Mouse (Mus musculus) ovary, postnatal 10 days (tissue): Measurements from ENCODE around the gene Sox10.

Experiments
- DNase-seq: peaks from one replicate; pipeline ENCODE4 v3.0.0; 2022; ENCODE audit warnings: low spot score

The Sox10 gene

DNA sequence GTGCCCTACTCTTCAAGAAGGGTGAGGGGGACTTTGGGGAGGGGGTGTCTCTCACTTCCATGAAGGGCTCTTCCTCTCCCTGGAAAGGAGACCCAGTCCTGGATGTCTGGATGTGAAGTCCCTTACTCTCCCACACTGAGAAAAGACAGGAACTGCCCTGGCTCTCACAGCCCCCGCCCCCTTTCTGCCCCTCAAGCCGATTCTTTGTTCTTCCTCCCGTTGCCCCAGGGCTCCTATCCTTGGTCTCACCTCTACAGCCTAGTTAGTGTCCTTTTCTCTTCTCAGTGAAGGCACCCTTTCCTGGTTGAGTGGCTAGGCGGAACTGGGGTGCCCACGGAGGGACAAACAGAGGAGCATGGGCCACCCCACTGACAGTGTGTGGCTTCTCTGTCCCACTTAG is at the start of gene Sox10:
Gene Sox10, minus strand, starts transcription at position 101 of the 400 bp plus-strand sequence.
- DNase-seq, result no peak

DNA sequence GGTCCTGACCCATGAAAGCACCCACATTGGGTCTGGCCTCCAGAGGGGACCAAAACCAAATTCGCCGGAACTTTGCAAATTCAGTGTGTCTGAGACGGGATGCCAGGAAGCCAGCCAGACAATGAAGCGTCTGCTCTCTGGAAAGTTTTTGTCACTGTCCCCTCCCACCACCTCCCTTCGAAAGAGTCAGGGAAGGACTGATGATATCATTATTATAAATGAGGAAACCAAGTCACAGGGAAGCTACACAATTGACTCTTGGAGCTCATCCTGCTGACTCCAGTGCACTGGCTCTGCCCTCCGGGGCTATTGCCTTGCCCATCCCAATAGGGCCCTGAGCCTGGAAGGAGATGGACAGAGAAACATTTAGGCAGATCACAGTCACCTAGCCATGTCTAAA is 48.6 kb upstream of the Sox10 start:
- no peak for DNase-seq

- no peak for DNase-seq
These were observed 47.9 kb upstream of the Sox10 start for GRCm38 (mm10) chr15:79212750-79213446.

- DNase-seq, result no peak
These were observed 45.3 kb upstream of the Sox10 start for GRCm38 (mm10) chr15:79210357-79210756.

DNA sequence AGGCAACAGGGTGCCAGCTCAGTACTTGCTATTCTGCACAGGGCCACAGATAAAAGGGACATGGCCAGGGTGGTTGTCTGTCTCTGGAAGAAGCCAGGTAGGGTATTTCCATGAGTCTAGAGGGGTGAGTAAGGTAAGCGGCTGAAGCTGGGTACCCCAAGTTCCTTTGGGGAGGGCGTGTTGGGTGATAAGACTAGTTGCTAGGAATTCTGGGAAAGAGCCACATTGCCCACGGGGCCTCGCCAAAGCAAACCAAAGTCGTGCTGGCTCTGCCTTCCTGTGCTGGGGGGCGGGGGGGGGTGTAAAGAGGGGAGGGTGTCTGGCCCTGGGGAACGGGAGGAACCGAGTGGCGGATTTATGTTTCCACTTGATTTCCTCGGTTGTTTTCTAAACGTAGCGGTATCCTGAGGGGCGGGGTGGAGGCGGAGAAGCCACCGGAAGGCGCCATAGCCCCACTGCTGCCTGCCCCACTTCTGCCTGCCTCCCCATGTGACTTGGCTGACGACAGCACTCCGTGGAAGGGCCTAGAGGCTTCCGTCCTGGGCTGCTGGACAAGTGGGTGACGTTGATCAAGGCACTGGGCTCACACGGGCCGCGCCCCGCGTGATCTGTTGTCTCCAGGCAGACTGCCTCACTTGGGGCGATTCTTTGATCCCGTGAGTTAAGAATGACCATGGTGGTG is 43.9 kb upstream of the Sox10 start:
- DNase-seq, result no peak

- DNase-seq, result no peak
These were observed 43.2 kb upstream of the Sox10 start for GRCm38 (mm10) chr15:79208211-79208610.

GRCm38 (mm10) chr15:79202575-79202974 is 37.5 kb upstream of the Sox10 start:
- DNase-seq, result no peak

- no peak for DNase-seq
These were observed 36.6 kb upstream of the Sox10 start for GRCm38 (mm10) chr15:79201491-79202150.

GRCm38 (mm10) chr15:79199390-79199976 is 34.4 kb upstream of the Sox10 start:
- no peak for DNase-seq

GRCm38 (mm10) chr15:79195492-79195891 is 30.5 kb upstream of the Sox10 start:
- DNase-seq, result no peak

DNA sequence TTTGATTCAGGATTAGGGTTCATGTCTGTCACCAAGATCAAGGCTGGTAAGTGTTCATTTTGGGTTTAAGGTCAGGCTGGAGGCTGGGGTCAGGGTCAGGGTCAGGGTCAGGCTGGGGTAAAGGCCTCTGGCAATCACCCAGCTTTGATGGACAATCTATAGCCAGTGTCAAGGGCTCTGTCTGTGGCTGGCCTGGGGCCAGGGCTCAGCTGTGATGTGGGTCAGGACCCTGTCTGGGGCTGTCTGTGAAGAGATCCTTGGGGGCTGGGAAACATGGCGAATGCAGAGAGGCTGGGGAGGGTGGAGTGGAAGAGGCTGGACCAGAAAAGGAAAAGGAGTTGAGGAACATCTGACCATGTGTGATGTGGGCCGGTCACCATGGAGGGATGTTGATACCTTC is 29.9 kb upstream of the Sox10 start:
- no peak for DNase-seq

GRCm38 (mm10) chr15:79194048-79194447 is 29.0 kb upstream of the Sox10 start:
- DNase-seq, result no peak

- DNase-seq, result peak; percentile 15
These were observed 28.1 kb upstream of the Sox10 start for GRCm38 (mm10) chr15:79192885-79193845.

DNA sequence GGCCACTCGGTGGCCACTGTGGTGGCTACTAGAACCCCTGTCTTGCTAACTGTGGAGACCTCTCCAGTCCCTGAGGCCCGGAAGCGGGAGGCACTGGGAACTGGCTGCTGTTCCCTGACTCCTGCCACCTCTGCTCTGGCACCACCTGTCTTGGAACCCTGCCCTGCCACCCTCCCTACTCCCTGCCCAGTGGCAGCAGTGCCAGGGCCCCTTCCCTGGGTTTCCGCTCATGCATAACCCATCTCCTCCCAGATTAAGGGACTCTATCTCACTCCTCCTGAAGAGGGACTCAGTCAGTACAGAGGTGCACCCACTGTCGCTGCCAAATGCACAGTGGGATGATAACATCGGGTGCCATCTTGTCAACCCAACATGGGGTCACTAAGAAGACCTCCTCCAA is 27.4 kb upstream of the Sox10 start:
- DNase-seq, result no peak

DNA sequence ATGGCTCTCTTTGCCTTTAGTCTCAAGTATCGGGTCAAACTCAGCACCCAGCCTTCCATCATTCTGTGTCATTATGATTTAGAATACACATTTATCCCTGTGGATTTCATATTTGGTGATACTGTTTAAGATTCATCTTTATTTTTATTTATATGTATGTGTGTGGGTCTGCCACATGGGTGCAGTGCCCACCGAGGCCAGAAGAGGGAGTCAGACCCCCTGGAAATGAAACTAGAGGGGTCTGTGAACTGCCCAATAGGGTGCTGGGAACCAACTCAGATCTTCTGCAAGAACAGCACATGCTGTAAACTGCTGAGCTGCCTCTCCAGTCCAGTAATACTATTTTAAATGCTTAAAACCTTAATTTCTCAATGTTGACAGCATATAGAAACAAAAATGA is 26.4 kb upstream of the Sox10 start:
- DNase-seq, result no peak

DNA sequence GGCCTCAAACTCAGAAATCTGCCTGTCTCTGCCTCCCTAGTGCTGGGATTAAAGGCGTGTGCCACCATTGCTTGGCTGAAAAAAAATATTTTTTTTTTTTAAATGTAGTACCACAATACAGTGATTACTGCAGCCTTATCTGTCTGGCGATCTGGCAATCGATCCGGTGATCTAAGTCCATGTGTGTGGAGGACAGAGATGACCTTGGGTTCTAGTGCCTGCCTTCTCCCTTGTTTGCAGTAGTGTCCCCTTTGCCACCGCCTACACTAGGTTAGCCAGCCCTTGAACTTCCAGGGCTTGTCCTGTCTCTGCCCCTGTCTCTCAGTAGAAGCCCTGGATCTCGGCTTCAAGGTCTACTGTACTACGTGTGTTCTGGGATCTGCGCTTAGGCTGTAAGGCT is 22.8 kb upstream of the Sox10 start:
- DNase-seq, result no peak

- no peak for DNase-seq
These were observed 20.2 kb upstream of the Sox10 start for GRCm38 (mm10) chr15:79185213-79185612.

DNA sequence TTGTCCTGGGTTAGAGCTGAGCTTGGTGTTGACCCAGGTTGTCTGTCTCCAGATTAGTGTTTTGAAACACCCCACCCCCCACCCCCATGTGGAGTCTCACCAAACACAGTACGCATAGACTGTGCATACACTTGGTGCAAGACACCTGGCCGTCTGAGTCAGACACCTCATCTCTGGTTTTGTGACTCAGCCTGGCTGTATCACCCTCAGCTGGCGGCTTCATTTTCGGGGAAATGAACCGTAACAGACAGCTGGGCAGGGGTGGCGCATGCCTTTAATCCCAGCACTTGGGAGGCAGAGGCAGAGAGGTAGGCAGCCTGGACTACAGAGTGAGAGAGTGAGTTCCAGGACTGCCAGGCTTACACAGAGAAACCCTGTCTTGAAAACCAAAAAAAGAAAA is 11.9 kb upstream of the Sox10 start:
- DNase-seq, result no peak

DNA sequence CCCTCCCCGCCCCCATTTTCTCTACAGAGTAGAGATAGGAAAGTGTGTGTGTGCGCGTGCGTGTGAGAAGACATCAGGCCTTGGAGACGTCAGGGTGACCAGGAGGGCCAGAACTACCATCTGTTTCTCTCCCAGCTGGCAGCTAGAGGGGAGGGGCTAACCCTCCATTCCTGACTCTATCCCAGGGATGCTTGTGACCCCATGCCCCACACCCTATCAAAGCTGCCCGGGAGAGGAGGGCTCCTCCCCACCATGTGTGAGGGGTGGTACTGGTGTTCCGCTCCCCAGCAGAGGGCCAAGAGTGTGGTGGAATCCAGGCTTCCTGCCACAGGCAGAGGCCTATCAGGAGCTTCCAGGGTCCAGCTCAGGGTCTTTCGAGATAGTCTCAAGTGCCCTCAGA is 1.7 kb upstream of the Sox10 start:
- DNase-seq, result no peak

DNA sequence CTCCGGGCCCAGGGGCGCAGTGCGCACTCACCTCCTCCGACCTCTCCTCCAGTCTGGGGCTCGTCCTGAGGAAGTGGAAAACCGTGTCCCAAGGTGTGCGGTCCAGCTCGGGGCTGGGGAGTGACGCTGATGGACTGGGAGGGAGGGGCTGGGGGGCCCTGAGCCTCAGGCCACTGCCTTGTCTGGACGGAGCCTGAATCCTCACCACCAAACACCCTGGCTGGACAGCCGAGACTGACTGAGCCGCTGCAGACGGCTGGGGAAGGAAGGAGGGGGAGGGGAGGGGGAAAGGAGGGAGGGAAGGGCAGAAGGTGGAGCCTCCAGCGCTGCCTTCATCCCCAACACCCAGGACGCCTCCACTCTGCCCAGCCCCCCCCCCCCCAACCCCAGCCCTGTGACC is 789 bp downstream of the Sox10 start:
- no peak for DNase-seq

DNA sequence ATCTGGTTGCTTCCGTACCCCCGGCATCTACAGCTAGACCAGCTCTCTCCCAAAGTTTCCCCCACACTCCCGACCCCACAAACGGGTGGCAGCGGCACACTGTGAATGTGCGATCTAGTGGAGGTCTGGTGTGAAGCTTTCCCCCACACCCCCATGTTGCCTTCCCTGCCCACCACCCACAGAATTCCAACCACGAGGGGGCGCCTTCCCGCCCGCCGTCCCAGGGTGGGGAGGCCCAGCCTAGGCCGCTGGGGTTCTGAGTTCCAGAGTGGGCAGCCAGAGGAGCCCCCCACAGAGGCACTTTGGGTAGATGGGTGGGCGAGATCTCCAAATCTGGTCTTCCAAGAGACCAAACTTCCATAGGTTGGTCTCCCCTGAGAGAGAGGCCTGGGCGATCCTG is 2.2 kb downstream of the Sox10 start:
- no peak for DNase-seq

DNA sequence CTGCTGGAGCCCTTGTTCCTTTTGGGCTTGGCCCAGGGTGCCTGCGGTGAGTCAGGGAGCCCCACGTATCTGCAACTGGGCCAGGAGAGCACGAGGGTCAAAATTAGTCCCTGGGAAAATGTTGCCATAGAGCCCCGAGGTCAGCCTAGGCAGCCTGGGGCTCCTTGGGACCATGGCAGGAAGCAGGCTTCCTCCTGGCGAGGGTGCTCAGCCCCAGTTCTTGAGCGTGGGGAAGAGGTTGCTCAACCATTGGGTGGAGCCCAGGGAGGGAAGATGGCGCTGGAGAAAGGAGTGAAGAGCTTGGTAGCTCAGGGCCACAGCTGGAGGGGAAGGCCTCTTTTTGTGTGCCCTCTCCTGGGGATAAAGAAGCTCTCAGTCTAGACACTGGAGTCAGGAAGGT is 2.7 kb downstream of the Sox10 start:
- DNase-seq, result no peak
